Mouse (Mus musculus) intestine, postnatal 0 days (tissue): ENCODE measurements at regions not wholly inside any gene's neighbourhood (a gene's known extent, or its start where the extent isn't known, plus 50 kb on each side); places are given as distances from the start of the nearest gene placed in this dataset.
A peak's percentile ranks its signal among the peaks of the same experiment; 100 is the strongest.

Experiments
- ATAC-seq: fragments of 200-750 bp; cut with Nextera tagmentation; 2 replicates; pipeline ENCODE4 v1.8.0; 2017; ENCODE audit warnings: mild to moderate bottlenecking, moderate TSS enrichment, moderate library complexity
- H3K27ac ChIP-seq: fragments of 300-500 bp; sonication (generic); 2 replicates; pipeline ENCODE4 v1.5.1; 2014; ENCODE audit warnings: mild to moderate bottlenecking, low read depth, low read length, moderate library complexity
- H3K27me3 ChIP-seq: fragments of 300-500 bp; sonication (generic); replicated peaks from 2 replicates; pipeline ENCODE4 v1.6.1; 2014; ENCODE audit warnings: low read length, mixed read lengths; ENCODE audit not compliant: control insufficient read depth, insufficient read depth
- H3K36me3 ChIP-seq: fragments of 300-500 bp; sonication (generic); 2 replicates; pipeline ENCODE4 v1.6.1; 2014; ENCODE audit warnings: mild to moderate bottlenecking, moderate library complexity; ENCODE audit not compliant: control insufficient read depth, insufficient read depth
- H3K4me1 ChIP-seq: fragments of 300-500 bp; sonication (generic); replicated peaks from 2 replicates; pipeline ENCODE4 v1.6.1; 2014; ENCODE audit warnings: antibody characterized with exemption, low read length, mixed read lengths; ENCODE audit not compliant: control insufficient read depth, insufficient read depth
- H3K4me2 ChIP-seq: fragments of 300-500 bp; sonication (generic); replicated peaks from 2 replicates; pipeline ENCODE4 v1.6.1; 2014; ENCODE audit warnings: low read depth, mild to moderate bottlenecking, moderate library complexity
- H3K4me3 ChIP-seq: fragments of 300-500 bp; sonication (generic); 2 replicates; pipeline ENCODE4 v1.5.1; 2014; ENCODE audit warnings: low read depth, low read length
- H3K9ac ChIP-seq: fragments of 300-500 bp; sonication (generic); 2 replicates; pipeline ENCODE4 v1.6.1; 2014; ENCODE audit warnings: mild to moderate bottlenecking, low read depth, low read length
- H3K9me3 ChIP-seq: fragments of 300-500 bp; sonication (generic); 2 replicates; pipeline ENCODE4 v1.6.1; 2016; ENCODE audit warnings: mixed run types; ENCODE audit not compliant: control insufficient read depth
- CTCF ChIP-seq: sonication (generic); IDR thresholded peaks from 2 replicates; pipeline ENCODE4 v1.5.1; 2016; ENCODE audit warnings: low read depth, mild to moderate bottlenecking, control low read depth, antibody characterized with exemption, moderate library complexity
- WGBS: fragments of 180-500 bp; shearing (Covaris S2); extraction: QIAGEN DNeasy Blood & Tissue Kit; methylation state at CpG from one replicate; pipeline ENCODE4 v1.1.7; 2014; 5-methylcytosine and 5-hydroxymethylcytosine counted together

GRCm38 (mm10) chr16:76194291-76194690 is 172.2 kb upstream of the Samsn1 start:
- 42% methylated on average over 2 of the region's 2 CpGs for WGBS
- H3K9ac ChIP-seq, result no peak overlapping the region
- ATAC-seq, result peak; percentile 57; the same call in 1 of the 2 replicates

GRCm38 (mm10) chr16:76191135-76191534 is 169.1 kb upstream of the Samsn1 start:
- Histone ChIP-seq H3K9me3 (no peaks in the 10 kb centered on the region), H3K27ac (no peak overlapping the region), H3K4me3 (no peak overlapping the region), H3K36me3 (no peaks in the 10 kb centered on the region), H3K9ac (no peak overlapping the region), H3K4me2 (no peak overlapping the region), H3K4me1 (no peaks in the 10 kb centered on the region), H3K27me3 (no peaks in the 10 kb centered on the region)
- ATAC-seq, result no peak
- 93% methylated on average over 10 of the region's 10 CpGs for WGBS
- TF ChIP-seq CTCF, result no peak

More at GRCm38 (mm10) chr16:76194291-76194690, 172.2 kb upstream of the Samsn1 start:
- H3K4me2 ChIP-seq, result no peak overlapping the region
- no peak overlapping the region for H3K4me3 ChIP-seq
- no peaks in the 10 kb centered on the region for H3K36me3 ChIP-seq
- no peak for TF ChIP-seq CTCF
- no peaks in the 10 kb centered on the region for H3K9me3 ChIP-seq
- H3K27me3 ChIP-seq, result no peaks in the 10 kb centered on the region
- no peaks in the 10 kb centered on the region for H3K4me1 ChIP-seq
- H3K27ac ChIP-seq, result no peak overlapping the region

- no peak for TF ChIP-seq CTCF
- Histone ChIP-seq H3K27me3 (no peaks in the 10 kb centered on the region), H3K4me2 (no peak overlapping the region), H3K27ac (no peak overlapping the region), H3K4me3 (no peak overlapping the region), H3K9me3 (no peaks in the 10 kb centered on the region), H3K9ac (no peak overlapping the region), H3K36me3 (no peaks in the 10 kb centered on the region), H3K4me1 (no peaks in the 10 kb centered on the region)
- no peak for ATAC-seq
- WGBS, result 78% methylated on average over 2 of the region's 2 CpGs
These were observed 161.5 kb upstream of the Samsn1 start for GRCm38 (mm10) chr16:76183556-76183955.

GRCm38 (mm10) chr16:76183105-76183504 is 161.0 kb upstream of the Samsn1 start:
- Histone ChIP-seq H3K4me1 (no peaks in the 10 kb centered on the region), H3K4me2 (no peak overlapping the region), H3K27ac (no peak overlapping the region), H3K27me3 (no peaks in the 10 kb centered on the region), H3K9ac (no peak overlapping the region), H3K9me3 (no peaks in the 10 kb centered on the region), H3K36me3 (no peaks in the 10 kb centered on the region), H3K4me3 (no peak overlapping the region)
- TF ChIP-seq CTCF, result no peak
- no peak for ATAC-seq
- WGBS, result 51% methylated on average over 3 of the region's 3 CpGs

GRCm38 (mm10) chr16:76181596-76181995 is 159.5 kb upstream of the Samsn1 start:
- Histone ChIP-seq H3K9me3 (no peaks in the 10 kb centered on the region), H3K4me3 (no peak overlapping the region), H3K27ac (no peak overlapping the region), H3K27me3 (no peaks in the 10 kb centered on the region), H3K9ac (no peak overlapping the region), H3K4me2 (no peak overlapping the region), H3K36me3 (no peaks in the 10 kb centered on the region), H3K4me1 (no peaks in the 10 kb centered on the region)
- TF ChIP-seq CTCF, result no peak
- 81% methylated on average over 3 of the region's 3 CpGs for WGBS
- ATAC-seq, result no peak

GRCm38 (mm10) chr16:76167651-76168050 is 145.6 kb upstream of the Samsn1 start:
- Histone ChIP-seq H3K36me3 (no peaks in the 10 kb centered on the region), H3K27ac (no peak overlapping the region), H3K9me3 (no peaks in the 10 kb centered on the region), H3K4me2 (no peak overlapping the region), H3K9ac (no peak overlapping the region), H3K27me3 (no peaks in the 10 kb centered on the region), H3K4me3 (no peak overlapping the region), H3K4me1 (no peaks in the 10 kb centered on the region)
- 61% methylated on average over 2 of the region's 2 CpGs for WGBS
- TF ChIP-seq CTCF, result no peak
- no peak for ATAC-seq

GRCm38 (mm10) chr16:76160879-76161278 is 138.8 kb upstream of the Samsn1 start:
- Histone ChIP-seq H3K27me3 (no peaks in the 10 kb centered on the region), H3K9ac (no peak overlapping the region), H3K4me3 (no peak overlapping the region), H3K9me3 (no peaks in the 10 kb centered on the region), H3K36me3 (no peaks in the 10 kb centered on the region), H3K4me2 (no peak overlapping the region), H3K4me1 (no peaks in the 10 kb centered on the region), H3K27ac (no peak overlapping the region)
- ATAC-seq, result no peak
- 75% methylated on average over 5 of the region's 5 CpGs for WGBS
- TF ChIP-seq CTCF, result no peak
